Mouse (Mus musculus): ENCODE results near the gene Zfp667. TPM values are rescaled to one million over a fixed set of nuclear protein-coding genes. Genes with fewer than 3 reads are reported as not detected.

Zfp667 gene
- total and polyA plus RNA-seq, 3 experiments = 3.9 to 5.3 TPM; not detected in 1

DNA sequence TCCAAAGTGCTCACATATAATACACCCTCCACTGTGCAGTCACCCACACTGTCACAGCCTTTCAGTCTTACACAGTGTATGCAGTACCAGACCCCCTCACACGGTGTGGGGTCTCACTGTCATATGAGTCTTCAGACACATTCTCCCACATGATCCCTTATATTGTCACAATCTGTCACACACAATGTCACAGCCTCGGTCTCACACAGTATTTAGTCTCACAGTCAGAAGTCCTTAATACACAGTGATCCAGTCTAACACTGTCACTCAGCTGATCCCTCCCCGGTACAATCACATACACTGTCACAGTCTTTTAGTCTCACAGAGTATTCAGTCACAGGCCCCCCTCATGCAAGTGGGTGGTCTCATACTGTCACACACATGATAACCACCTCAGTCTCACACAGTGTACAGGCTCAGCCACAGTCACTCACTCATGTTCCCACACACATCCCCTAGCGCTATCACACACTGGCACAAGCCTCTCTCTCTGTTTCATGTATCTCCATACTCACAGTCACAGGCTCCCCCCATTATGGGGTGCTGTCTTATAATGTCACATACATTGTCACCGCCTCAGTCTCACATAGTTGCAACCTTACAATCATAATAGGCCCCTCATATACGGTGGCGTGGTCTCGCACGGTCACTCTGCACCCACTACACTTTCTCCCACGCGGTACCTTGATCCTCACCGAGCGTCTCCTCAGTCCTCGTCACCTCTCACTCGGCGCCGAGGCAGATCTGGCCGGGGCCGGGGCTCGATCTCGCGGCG lies 44.3 kb downstream of the Zfp667 start:
- TF ChIP-seq ZNF384 (IDR thresholded peaks at IDR 0.05; ENCODE audit: low read depth, low read length) (no peak), ETS1 (IDR thresholded peaks at IDR 0.05; ENCODE audit: low read depth, low read length) (no peak), UBTF (IDR thresholded peaks at IDR 0.05; ENCODE audit: borderline replicate concordance, insufficient read depth, low read depth, low read length) (no peak), TCF12 (IDR thresholded peaks at IDR 0.05; ENCODE audit: low read depth, low read length) (no peak), MAZ (IDR thresholded peaks at IDR 0.05; ENCODE audit: low read depth, low read length) (no peak), CHD1 (IDR thresholded peaks at IDR 0.05; ENCODE audit: low read depth, low read length) (no peak)
- Histone ChIP-seq H3K36me3 (ENCODE audit: control insufficient read depth in 1 of 2, insufficient read depth in 2 of 2, low read length in 2 of 2) (no peaks in the 10 kb centered on the region), H3K4me1 (ENCODE audit: control insufficient read depth in 1 of 2, insufficient read depth in 2 of 2, low read length in 2 of 2) (no peaks in the 10 kb centered on the region), H3K79me2 (ENCODE audit: control insufficient read depth, insufficient read depth, low read length, poor library complexity) (no peaks in the 10 kb centered on the region), H3K27ac (ENCODE audit: control insufficient read depth, low read depth, low read length) (no peak overlapping the region), H3K4me3 (ENCODE audit: control insufficient read depth in 1 of 2, insufficient read depth in 1 of 2, low read depth in 2 of 2, low read length in 2 of 2) (no peak overlapping the region), H3K9ac (ENCODE audit: control insufficient read depth, low read depth, low read length, poor library complexity, severe bottlenecking) (no peak overlapping the region), H3K9me3 (replicated peaks; ENCODE audit: insufficient read depth, low read length) (no peaks in the 10 kb centered on the region), H3K27me3 (ENCODE audit: control insufficient read depth in 1 of 2, insufficient read depth in 2 of 2, low read length in 2 of 2) (no peaks in the 10 kb centered on the region)
- no peak for DNase-seq (ENCODE audit: low read depth, low spot score)

DNA sequence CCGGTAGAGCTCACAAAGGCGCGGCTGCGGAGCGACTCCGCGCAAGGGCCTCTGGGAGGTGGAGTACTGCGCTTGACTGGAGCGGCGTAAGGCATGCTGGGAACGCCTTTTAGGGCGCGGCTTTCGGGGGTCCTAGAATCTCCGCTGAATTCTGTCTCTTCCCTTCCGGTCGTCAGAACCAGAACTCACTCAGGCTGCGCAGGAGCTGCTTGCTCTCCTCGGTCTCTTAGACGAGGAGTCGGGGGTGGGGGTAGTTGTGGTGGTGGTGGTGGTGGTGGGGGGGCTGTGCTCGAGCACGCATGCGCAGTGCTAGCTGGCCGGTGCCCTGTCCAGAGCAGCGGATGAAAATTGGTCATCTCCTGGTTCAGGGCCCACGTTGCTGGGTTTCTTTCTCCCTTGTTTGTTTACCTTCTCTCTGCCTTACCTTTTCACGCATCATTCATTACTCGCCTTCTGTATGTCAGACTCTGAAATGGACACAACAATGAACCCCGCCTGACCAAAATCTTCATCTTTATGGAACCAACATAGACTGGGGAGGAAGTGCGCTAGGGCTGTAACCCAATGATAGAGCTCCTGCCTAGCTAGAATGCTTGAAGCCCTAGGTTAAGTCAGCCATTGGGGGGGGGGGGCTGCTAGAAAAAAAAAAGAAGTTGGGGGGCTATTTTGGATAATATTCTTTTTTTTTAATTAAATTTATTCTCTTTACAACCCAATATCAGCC lies 45.0 kb downstream of the Zfp667 start, which contains the start of gene Zfp583:
TSS of gene Zfp583 (minus strand) at position 53 of the 724 bp plus-strand sequence.
- no peak within 1 kb of the TSS for H3K27ac ChIP-seq (ENCODE audit: control insufficient read depth, low read depth, low read length)
- no peak for TF ChIP-seq POLR2A (IDR thresholded peaks at IDR 0.05; ENCODE audit: control insufficient read depth in 1 of 2, insufficient read depth in 1 of 2, low read depth in 1 of 2, low read length in 2 of 2, poor library complexity in 1 of 2)
- no peak for TF ChIP-seq CHD1 (IDR thresholded peaks at IDR 0.05; ENCODE audit: low read depth, low read length)
- no peak for TF ChIP-seq MAZ (IDR thresholded peaks at IDR 0.05; ENCODE audit: low read depth, low read length)
- TF ChIP-seq ZKSCAN1 (IDR thresholded peaks at IDR 0.05; ENCODE audit: low read depth, low read length) = no peak
- TF ChIP-seq MAX (IDR thresholded peaks at IDR 0.05; ENCODE audit: low read length) = no peak
- no peak for TF ChIP-seq MXI1 (IDR thresholded peaks at IDR 0.05; ENCODE audit: low read depth, low read length)
- TF ChIP-seq RAD21 (IDR thresholded peaks at IDR 0.05; ENCODE audit: low read depth, low read length) = no peak
- no peaks in the 10 kb centered on the region for H3K79me2 ChIP-seq (ENCODE audit: control insufficient read depth, insufficient read depth, low read length, poor library complexity)
- no peak within 1 kb of the TSS for H3K9ac ChIP-seq (ENCODE audit: control insufficient read depth, low read depth, low read length, poor library complexity, severe bottlenecking)
- H3K27me3 ChIP-seq (ENCODE audit: control insufficient read depth in 1 of 2, insufficient read depth in 2 of 2, low read length in 2 of 2) = no peaks in the 10 kb centered on the region
- no peaks in the 10 kb centered on the region for H3K4me1 ChIP-seq (ENCODE audit: control insufficient read depth in 1 of 2, insufficient read depth in 2 of 2, low read length in 2 of 2)
- H3K9me3 ChIP-seq (replicated peaks; ENCODE audit: insufficient read depth, low read length) = no peaks in the 10 kb centered on the region
- no peak for DNase-seq (ENCODE audit: low read depth, low spot score)
- no peak within 1 kb of the TSS for H3K4me3 ChIP-seq (ENCODE audit: control insufficient read depth in 1 of 2, insufficient read depth in 1 of 2, low read depth in 2 of 2, low read length in 2 of 2)
- no peaks in the 10 kb centered on the region for H3K36me3 ChIP-seq (ENCODE audit: control insufficient read depth in 1 of 2, insufficient read depth in 2 of 2, low read length in 2 of 2)

DNA sequence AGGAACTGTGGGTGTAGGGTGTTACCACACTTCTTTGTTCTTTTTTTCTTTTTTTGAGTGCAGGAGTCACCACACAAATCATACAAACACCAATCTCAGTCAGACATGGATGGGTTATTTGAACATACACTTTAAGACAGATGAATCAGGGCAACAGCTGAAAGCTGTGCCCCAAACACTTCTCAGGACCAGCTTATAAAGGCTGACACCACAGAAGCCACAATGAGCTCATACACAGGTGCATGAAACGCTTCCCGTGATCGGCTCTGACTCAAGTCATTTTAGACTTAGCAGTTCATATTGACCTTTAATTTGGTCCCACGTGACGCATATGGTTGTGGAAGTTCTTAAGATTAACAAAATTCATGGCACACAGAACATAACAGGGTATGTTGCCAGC lies 53.5 kb downstream of the Zfp667 start:
- H3K79me2 ChIP-seq (ENCODE audit: control insufficient read depth, insufficient read depth, low read length, poor library complexity) = no peaks in the 10 kb centered on the region
- no peaks in the 10 kb centered on the region for H3K4me1 ChIP-seq (ENCODE audit: control insufficient read depth in 1 of 2, insufficient read depth in 2 of 2, low read length in 2 of 2)
- H3K36me3 ChIP-seq (ENCODE audit: control insufficient read depth in 1 of 2, insufficient read depth in 2 of 2, low read length in 2 of 2) = no peaks in the 10 kb centered on the region
- H3K27me3 ChIP-seq (ENCODE audit: control insufficient read depth in 1 of 2, insufficient read depth in 2 of 2, low read length in 2 of 2) = no peaks in the 10 kb centered on the region
- TF ChIP-seq JUND (IDR thresholded peaks at IDR 0.05; ENCODE audit: low read depth, low read length) (no peak), CHD2 (IDR thresholded peaks at IDR 0.05; ENCODE audit: low read length) (no peak), ELF1 (IDR thresholded peaks at IDR 0.05; ENCODE audit: low read depth, low read length) (no peak), USF1 (IDR thresholded peaks at IDR 0.05; ENCODE audit: low read depth, low read length) (no peak), POLR2AphosphoS2 (IDR thresholded peaks at IDR 0.05; ENCODE audit: low read length) (no peak), CHD1 (IDR thresholded peaks at IDR 0.05; ENCODE audit: low read depth, low read length) (no peak), TBP (IDR thresholded peaks at IDR 0.05; ENCODE audit: low read depth, low read length) (no peak), HCFC1 (IDR thresholded peaks at IDR 0.05; ENCODE audit: low read depth, low read length) (no peak), ZMIZ1 (IDR thresholded peaks at IDR 0.05; ENCODE audit: low read depth, low read length) (no peak), MYC (IDR thresholded peaks at IDR 0.05; ENCODE audit: low read depth, low read length) (no peak)
- H3K9me3 ChIP-seq (replicated peaks; ENCODE audit: insufficient read depth, low read length) = no peaks in the 10 kb centered on the region
- H3K27ac ChIP-seq (ENCODE audit: control insufficient read depth, low read depth, low read length) = no peak overlapping the region
- DNase-seq (ENCODE audit: low read depth, low spot score) = no peak
- no peak overlapping the region for H3K9ac ChIP-seq (ENCODE audit: control insufficient read depth, low read depth, low read length, poor library complexity, severe bottlenecking)
- no peak overlapping the region for H3K4me3 ChIP-seq (ENCODE audit: control insufficient read depth in 1 of 2, insufficient read depth in 1 of 2, low read depth in 2 of 2, low read length in 2 of 2)

Data from MEL (cell line).